Mouse (Mus musculus): ENCODE measurements around the gene Stk40. TPM values are rescaled to one million over a fixed set of nuclear protein-coding genes. Genes with fewer than 3 reads are reported as not detected.

The Stk40 gene
- polyA plus RNA-seq, 1 experiment = 33.5 TPM

DNA sequence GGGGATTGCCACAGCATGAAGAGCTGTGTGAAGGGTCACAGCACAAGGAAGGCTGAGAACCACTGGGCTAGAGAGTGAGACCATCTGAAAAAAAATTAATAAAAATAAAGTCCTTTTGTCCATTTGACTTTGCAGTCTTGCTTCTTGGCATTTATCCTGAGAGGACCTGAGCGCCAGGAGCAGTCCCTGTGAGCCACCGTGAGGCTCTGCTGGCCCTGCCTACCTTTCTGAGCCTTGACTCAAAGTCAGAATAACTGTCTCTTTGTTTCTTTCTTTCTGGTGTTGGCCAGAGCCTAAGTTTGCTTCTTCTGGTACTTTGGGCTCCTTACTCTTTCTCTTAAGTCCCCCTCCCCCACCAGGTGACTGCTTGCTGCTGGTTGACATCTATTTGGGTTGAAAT is 16.7 kb downstream of the Stk40 start:
- no peak overlapping the region for H3K27ac ChIP-seq (ENCODE audit: control insufficient read depth, insufficient read depth, low read depth, low read length)
- no peak overlapping the region for H3K4me3 ChIP-seq (ENCODE audit: control insufficient read depth, low read depth, low read length)
- no peaks in the 10 kb centered on the region; the same call in 1 of the 2 replicates for H3K4me1 ChIP-seq (ENCODE audit: control insufficient read depth, insufficient read depth, low read length)
- H3K36me3 ChIP-seq (ENCODE audit: control insufficient read depth, insufficient read depth, low read length) = peaks cover 1% of the 10 kb centered on the region; the same call in 1 of the 2 replicates
- H3K27me3 ChIP-seq (ENCODE audit: control insufficient read depth, insufficient read depth, low read length) = no peaks in the 10 kb centered on the region
- TF ChIP-seq POLR2A (IDR thresholded peaks at IDR 0.05; ENCODE audit: control insufficient read depth, low read depth, low read length) (no peak), CTCF (IDR thresholded peaks at IDR 0.05; ENCODE audit: control insufficient read depth, insufficient read depth, insufficient replicate concordance, low read depth, low read length) (no peak)

DNA sequence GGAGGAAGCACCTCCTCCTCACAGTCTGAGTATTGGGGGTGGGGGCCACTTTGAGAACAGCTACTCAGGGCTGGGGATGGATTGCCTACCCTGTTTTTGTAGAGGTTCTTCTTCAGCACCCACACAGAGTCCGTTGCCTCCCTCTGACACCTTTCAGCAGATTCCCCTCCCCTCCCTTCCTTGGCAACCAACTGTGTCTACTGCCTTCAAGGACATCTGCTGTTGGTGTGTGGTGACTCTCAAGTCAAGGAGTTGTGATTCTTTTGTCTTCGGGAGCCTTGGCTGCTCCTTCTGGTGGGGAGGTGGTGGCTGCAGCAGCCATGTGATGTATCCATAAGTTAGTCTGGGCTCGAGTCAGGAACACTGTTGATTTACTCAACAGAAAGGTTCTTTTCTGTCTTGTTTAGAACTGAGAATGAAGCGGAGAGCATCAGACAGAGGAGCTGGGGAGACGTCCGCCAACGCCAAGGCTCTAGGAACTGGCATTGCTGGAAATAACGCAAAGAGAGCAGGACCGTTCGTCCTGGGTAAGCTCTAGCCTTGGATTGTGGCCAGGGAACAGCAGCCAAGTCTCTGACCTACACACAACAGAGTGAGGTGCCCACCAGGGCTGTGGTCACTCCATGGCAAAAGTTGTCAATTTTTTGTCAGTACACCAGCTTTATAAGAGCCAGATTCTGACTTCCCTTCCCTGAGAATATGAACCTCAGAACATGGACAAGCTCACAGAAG is 19.7 kb downstream of the Stk40 start:
- no peak overlapping the region for H3K4me3 ChIP-seq (ENCODE audit: control insufficient read depth, low read depth, low read length)
- no peak overlapping the region; the same call in 1 of the 2 replicates for H3K27ac ChIP-seq (ENCODE audit: control insufficient read depth, insufficient read depth, low read depth, low read length)
- no peaks in the 10 kb centered on the region; the same call in 1 of the 2 replicates for H3K4me1 ChIP-seq (ENCODE audit: control insufficient read depth, insufficient read depth, low read length)
- no peaks in the 10 kb centered on the region; the same call in 1 of the 2 replicates for H3K36me3 ChIP-seq (ENCODE audit: control insufficient read depth, insufficient read depth, low read length)
- no peak for TF ChIP-seq CTCF (IDR thresholded peaks at IDR 0.05; ENCODE audit: control insufficient read depth, insufficient read depth, insufficient replicate concordance, low read depth, low read length)
- no peak for TF ChIP-seq POLR2A (IDR thresholded peaks at IDR 0.05; ENCODE audit: control insufficient read depth, low read depth, low read length)
- H3K27me3 ChIP-seq (ENCODE audit: control insufficient read depth, insufficient read depth, low read length) = no peaks in the 10 kb centered on the region

DNA sequence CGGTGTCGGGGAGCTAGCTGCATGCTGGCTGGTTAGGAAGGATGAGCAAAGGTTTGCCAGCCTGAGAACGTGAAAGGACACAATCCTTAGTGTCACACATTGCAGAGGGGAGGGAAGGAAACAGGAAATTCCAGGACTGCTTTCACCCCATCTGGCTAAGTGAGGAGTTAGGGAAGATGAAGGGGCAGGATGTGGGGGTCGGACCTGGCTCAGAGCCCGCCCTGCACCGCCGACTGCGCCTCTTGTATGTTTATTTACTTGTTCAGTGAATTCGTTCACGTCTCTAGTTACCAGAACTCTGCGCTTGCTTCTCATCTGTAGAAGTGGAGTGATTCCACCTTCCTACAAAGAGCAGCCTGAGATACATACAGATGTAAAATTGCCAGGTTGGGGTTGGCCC is 26.7 kb downstream of the Stk40 start:
- Histone ChIP-seq H3K27me3 (ENCODE audit: control insufficient read depth, insufficient read depth, low read length) (no peaks in the 10 kb centered on the region), H3K4me3 (ENCODE audit: control insufficient read depth, low read depth, low read length) (no peak overlapping the region), H3K4me1 (ENCODE audit: control insufficient read depth, insufficient read depth, low read length) (no peaks in the 10 kb centered on the region), H3K36me3 (ENCODE audit: control insufficient read depth, insufficient read depth, low read length) (no peaks in the 10 kb centered on the region; the same call in 1 of the 2 replicates), H3K27ac (ENCODE audit: control insufficient read depth, insufficient read depth, low read depth, low read length) (no peak overlapping the region; the same call in 1 of the 2 replicates)
- TF ChIP-seq CTCF (IDR thresholded peaks at IDR 0.05; ENCODE audit: control insufficient read depth, insufficient read depth, insufficient replicate concordance, low read depth, low read length) (no peak), POLR2A (IDR thresholded peaks at IDR 0.05; ENCODE audit: control insufficient read depth, low read depth, low read length) (no peak)

DNA sequence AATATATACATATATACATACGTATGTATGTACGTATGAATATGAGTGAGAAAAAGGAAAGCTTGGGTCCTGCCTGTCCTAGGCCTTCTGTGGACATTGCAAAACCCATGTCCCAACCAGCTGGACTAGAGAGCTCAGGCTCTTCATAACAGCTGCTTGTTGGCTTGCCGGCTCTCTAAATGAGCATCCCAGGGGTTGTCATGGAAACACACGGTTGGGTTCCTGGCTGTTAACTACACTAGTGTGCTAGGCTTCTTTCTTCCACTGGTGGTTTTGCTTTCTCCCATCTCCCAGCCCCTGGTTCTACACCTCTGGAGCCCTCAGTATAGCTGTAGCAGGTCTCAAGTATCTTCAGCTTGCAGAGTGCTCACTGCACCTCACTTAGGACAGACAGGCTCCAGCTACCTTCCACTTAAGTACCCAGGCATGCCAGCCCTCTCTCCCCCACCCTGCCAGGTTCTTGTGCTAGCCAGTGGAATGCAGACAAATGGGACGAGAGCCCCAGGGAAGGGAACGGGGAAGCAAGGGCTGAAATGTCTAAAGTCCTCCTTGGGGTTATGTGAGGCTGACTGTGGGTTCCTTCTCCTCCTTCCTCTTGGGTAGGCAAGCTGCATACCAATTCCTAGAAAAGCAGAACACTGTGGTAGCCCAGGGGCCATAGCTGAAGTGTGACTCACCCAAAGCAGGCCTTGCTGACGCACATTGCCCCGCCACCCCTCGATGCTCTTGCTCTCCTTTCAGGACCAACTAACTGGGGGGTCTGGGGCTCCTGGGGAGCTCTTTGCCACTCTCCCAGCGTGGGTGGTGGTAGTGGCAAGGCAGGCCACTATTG is 27.7 kb downstream of the Stk40 start:
- Histone ChIP-seq H3K27ac (ENCODE audit: control insufficient read depth, insufficient read depth, low read depth, low read length) (peak overlapping the region; percentile 59; the same call in 1 of the 2 replicates), H3K4me1 (ENCODE audit: control insufficient read depth, insufficient read depth, low read length) (no peaks in the 10 kb centered on the region), H3K4me3 (ENCODE audit: control insufficient read depth, low read depth, low read length) (no peak overlapping the region), H3K36me3 (ENCODE audit: control insufficient read depth, insufficient read depth, low read length) (no peaks in the 10 kb centered on the region; the same call in 1 of the 2 replicates), H3K27me3 (ENCODE audit: control insufficient read depth, insufficient read depth, low read length) (no peaks in the 10 kb centered on the region)
- TF ChIP-seq CTCF (IDR thresholded peaks at IDR 0.05; ENCODE audit: control insufficient read depth, insufficient read depth, insufficient replicate concordance, low read depth, low read length) (no peak), POLR2A (IDR thresholded peaks at IDR 0.05; ENCODE audit: control insufficient read depth, low read depth, low read length) (no peak)

DNA sequence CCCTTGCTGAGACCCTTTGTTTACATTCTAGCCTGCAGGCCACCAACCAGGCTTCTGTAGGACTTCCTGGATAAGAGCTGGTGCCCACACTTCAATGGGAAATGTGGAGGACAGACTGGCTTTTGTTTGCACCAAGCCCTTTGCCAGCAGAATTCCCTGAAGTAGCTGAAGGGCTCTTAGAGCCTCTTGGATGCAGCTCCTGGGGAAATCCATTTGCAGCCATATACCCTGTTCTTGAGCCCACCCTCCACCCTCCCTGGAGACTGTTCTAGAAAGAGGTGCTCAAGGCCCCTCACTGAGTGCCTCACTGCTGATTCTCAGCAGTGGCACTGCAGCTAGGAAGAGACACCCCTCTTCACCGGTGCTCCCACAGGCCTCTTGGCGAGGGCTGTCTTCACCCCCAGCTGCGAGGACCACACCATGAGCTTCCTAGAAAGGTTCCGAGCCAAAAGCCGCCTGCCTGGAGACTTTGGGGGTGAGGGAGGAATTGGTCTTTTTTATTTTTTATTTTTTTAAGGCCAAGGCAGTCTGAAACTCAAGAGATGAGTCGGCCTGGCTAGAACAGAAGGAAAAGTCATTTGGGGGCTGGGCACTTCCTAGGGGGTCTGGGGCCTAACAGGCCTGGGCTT is 29.0 kb downstream of the Stk40 start:
- H3K36me3 ChIP-seq (ENCODE audit: control insufficient read depth, insufficient read depth, low read length) = no peaks in the 10 kb centered on the region; the same call in 1 of the 2 replicates
- H3K4me3 ChIP-seq (ENCODE audit: control insufficient read depth, low read depth, low read length) = no peak overlapping the region
- H3K27ac ChIP-seq (ENCODE audit: control insufficient read depth, insufficient read depth, low read depth, low read length) = peak overlapping the region; percentile 59; the same call in 1 of the 2 replicates
- H3K27me3 ChIP-seq (ENCODE audit: control insufficient read depth, insufficient read depth, low read length) = no peaks in the 10 kb centered on the region
- TF ChIP-seq POLR2A (IDR thresholded peaks at IDR 0.05; ENCODE audit: control insufficient read depth, low read depth, low read length) = no peak
- no peak for TF ChIP-seq CTCF (IDR thresholded peaks at IDR 0.05; ENCODE audit: control insufficient read depth, insufficient read depth, insufficient replicate concordance, low read depth, low read length)
- no peaks in the 10 kb centered on the region for H3K4me1 ChIP-seq (ENCODE audit: control insufficient read depth, insufficient read depth, low read length)

DNA sequence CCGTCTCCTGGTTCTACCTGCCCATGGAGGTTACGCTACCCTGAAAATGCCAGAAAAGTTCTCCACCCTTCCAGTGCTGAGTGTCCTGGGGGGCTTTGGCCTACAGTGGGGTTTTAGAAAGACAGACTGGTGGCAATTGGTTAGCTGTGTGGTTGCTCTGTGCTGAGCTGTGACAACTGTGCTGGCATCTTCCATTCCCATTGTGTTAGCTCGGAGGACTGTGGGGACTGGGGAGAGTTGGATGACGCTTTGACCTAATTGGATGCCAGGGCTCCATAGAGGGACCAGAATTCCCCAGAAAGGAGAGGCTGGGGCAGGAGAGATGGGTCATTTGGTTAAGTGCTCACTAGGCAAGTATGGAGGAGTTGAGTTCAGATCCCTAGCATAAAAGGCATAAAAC is 30.5 kb downstream of the Stk40 start:
- peaks cover 2% of the 10 kb centered on the region for H3K36me3 ChIP-seq (ENCODE audit: control insufficient read depth, insufficient read depth, low read length)
- H3K4me1 ChIP-seq (ENCODE audit: control insufficient read depth, insufficient read depth, low read length) = no peaks in the 10 kb centered on the region
- no peak overlapping the region for H3K27ac ChIP-seq (ENCODE audit: control insufficient read depth, insufficient read depth, low read depth, low read length)
- no peak for TF ChIP-seq POLR2A (IDR thresholded peaks at IDR 0.05; ENCODE audit: control insufficient read depth, low read depth, low read length)
- TF ChIP-seq CTCF (IDR thresholded peaks at IDR 0.05; ENCODE audit: control insufficient read depth, insufficient read depth, insufficient replicate concordance, low read depth, low read length) = no peak
- no peaks in the 10 kb centered on the region for H3K27me3 ChIP-seq (ENCODE audit: control insufficient read depth, insufficient read depth, low read length)
- H3K4me3 ChIP-seq (ENCODE audit: control insufficient read depth, low read depth, low read length) = no peak overlapping the region

DNA sequence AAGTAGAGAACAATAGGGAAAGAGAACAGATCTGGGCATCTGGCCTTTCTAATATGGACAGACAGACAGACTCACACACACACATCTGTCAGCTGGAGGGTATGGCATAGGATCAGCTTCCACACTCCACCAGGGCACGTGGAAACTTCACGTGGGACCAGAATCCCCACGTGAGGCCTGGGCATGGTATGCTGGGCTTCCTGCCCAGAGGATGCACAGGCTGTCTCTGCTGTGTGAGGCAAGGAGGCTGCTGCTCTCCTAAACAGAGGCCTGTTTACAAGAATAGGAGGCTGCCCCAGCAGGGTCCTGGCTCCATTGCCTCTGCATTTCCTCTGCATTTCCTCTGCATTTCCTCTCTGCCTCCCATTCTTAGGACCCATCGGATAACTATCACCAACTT is 30.9 kb downstream of the Stk40 start:
- Histone ChIP-seq H3K4me1 (ENCODE audit: control insufficient read depth, insufficient read depth, low read length) (no peaks in the 10 kb centered on the region), H3K4me3 (ENCODE audit: control insufficient read depth, low read depth, low read length) (no peak overlapping the region), H3K27ac (ENCODE audit: control insufficient read depth, insufficient read depth, low read depth, low read length) (no peak overlapping the region), H3K27me3 (ENCODE audit: control insufficient read depth, insufficient read depth, low read length) (no peaks in the 10 kb centered on the region), H3K36me3 (ENCODE audit: control insufficient read depth, insufficient read depth, low read length) (peaks cover 4% of the 10 kb centered on the region)
- no peak for TF ChIP-seq POLR2A (IDR thresholded peaks at IDR 0.05; ENCODE audit: control insufficient read depth, low read depth, low read length)
- TF ChIP-seq CTCF (IDR thresholded peaks at IDR 0.05; ENCODE audit: control insufficient read depth, insufficient read depth, insufficient replicate concordance, low read depth, low read length) = no peak
